Mouse (Mus musculus): Measurements from ENCODE around the gene Sympk. TPM values are rescaled to one million over a fixed set of nuclear protein-coding genes. Genes with fewer than 3 reads are reported as not detected.

Sympk gene
- total and polyA plus RNA-seq, 2 experiments, result 21.5 to 46.9 TPM

GRCm38 (mm10) chr7:19049252-19049651, 25.1 kb downstream of the Sympk start:
- H3K79me2 ChIP-seq (ENCODE audit: control insufficient read depth, insufficient read depth, low read length), result no peaks in the 10 kb centered on the region
- TF ChIP-seq CTCF (IDR thresholded peaks at IDR 0.05; ENCODE audit: low read depth, low read length) (no peak), POLR2A (IDR thresholded peaks at IDR 0.05; ENCODE audit: extremely low read depth, insufficient read depth, low read length) (no peak)
- H3K4me3 ChIP-seq (ENCODE audit: insufficient read depth, low read depth, low read length), result no peak overlapping the region
- no peaks in the 10 kb centered on the region for H3K4me1 ChIP-seq (ENCODE audit: control insufficient read depth, insufficient read depth, low read length)
- no peaks in the 10 kb centered on the region for H3K27me3 ChIP-seq (ENCODE audit: control insufficient read depth, insufficient read depth, low read length)
- no peak overlapping the region for H3K27ac ChIP-seq (replicated peaks; ENCODE audit: insufficient read depth, low read depth, low read length)
- no peak overlapping the region for H3K9ac ChIP-seq (ENCODE audit: low read depth, low read length)
- DNase-seq (ENCODE audit: extremely low read depth, low read depth, low spot score), result no peak
- WGBS, result 94% methylated on average over 5 of the region's 5 CpGs
- H3K36me3 ChIP-seq (ENCODE audit: control insufficient read depth, insufficient read depth, low read length), result peaks cover 14% of the 10 kb centered on the region; the same call in 1 of the 2 replicates

DNA sequence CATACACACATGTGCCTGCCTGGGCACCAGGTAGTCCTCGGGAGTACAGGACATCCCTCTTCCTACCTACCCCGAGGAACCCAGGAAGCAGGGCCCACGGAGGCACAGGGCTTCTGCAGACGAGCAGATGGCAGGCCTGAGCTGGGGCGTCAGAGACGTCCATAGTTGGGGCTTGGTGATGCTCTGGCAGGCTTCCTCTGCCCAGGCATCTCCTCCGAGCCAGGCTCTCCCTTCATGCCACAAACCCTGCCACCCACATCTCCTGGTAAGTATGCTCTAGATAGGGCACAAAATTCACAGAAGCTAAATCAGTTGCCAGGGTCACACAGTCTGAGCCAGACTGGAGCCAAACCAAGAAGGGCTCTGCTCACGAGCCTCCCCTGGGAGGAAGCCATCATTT, 26.0 kb downstream of the Sympk start:
- peaks cover 14% of the 10 kb centered on the region; the same call in 1 of the 2 replicates for H3K36me3 ChIP-seq (ENCODE audit: control insufficient read depth, insufficient read depth, low read length)
- no peak for DNase-seq (ENCODE audit: extremely low read depth, low read depth, low spot score)

DNA sequence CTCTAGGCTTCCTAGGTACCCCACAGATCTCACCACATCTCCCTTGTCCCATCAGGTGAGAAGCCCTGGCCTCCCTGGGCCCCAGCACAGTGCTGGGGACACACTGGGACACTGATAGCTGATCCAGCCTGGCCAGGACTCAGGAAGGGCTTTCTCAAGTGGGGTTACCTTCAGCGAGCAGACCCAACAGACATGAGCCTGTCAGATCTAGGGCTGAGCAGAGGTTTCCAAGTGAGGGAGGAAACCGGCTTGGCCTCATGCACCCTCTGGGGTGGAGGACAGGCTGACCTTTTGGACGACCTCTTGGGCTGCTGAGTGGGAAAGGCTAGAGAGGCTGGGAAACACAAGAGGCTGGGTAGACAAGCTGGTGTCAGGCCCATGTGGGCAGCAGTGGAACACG, 27.0 kb downstream of the Sympk start:
- H3K4me3 ChIP-seq (ENCODE audit: insufficient read depth, low read depth, low read length), result no peak overlapping the region
- H3K79me2 ChIP-seq (ENCODE audit: control insufficient read depth, insufficient read depth, low read length), result no peaks in the 10 kb centered on the region
- H3K9ac ChIP-seq (ENCODE audit: low read depth, low read length), result no peak overlapping the region
- H3K36me3 ChIP-seq (ENCODE audit: control insufficient read depth, insufficient read depth, low read length), result peaks cover 14% of the 10 kb centered on the region; the same call in 1 of the 2 replicates
- H3K27me3 ChIP-seq (ENCODE audit: control insufficient read depth, insufficient read depth, low read length), result no peaks in the 10 kb centered on the region
- TF ChIP-seq CTCF (IDR thresholded peaks at IDR 0.05; ENCODE audit: low read depth, low read length) (no peak), POLR2A (IDR thresholded peaks at IDR 0.05; ENCODE audit: extremely low read depth, insufficient read depth, low read length) (no peak)
- 60% methylated on average over 4 of the region's 4 CpGs for WGBS
- H3K4me1 ChIP-seq (ENCODE audit: control insufficient read depth, insufficient read depth, low read length), result no peaks in the 10 kb centered on the region
- no peak for DNase-seq (ENCODE audit: extremely low read depth, low read depth, low spot score)
- no peak overlapping the region for H3K27ac ChIP-seq (replicated peaks; ENCODE audit: insufficient read depth, low read depth, low read length)

More for the DNA sequence above, 26.0 kb downstream of the Sympk start:
- 83% methylated on average over 8 of the region's 8 CpGs for WGBS
- H3K4me1 ChIP-seq (ENCODE audit: control insufficient read depth, insufficient read depth, low read length), result no peaks in the 10 kb centered on the region
- no peak overlapping the region for H3K9ac ChIP-seq (ENCODE audit: low read depth, low read length)
- H3K4me3 ChIP-seq (ENCODE audit: insufficient read depth, low read depth, low read length), result no peak overlapping the region
- no peaks in the 10 kb centered on the region for H3K27me3 ChIP-seq (ENCODE audit: control insufficient read depth, insufficient read depth, low read length)
- H3K27ac ChIP-seq (replicated peaks; ENCODE audit: insufficient read depth, low read depth, low read length), result no peak overlapping the region
- H3K79me2 ChIP-seq (ENCODE audit: control insufficient read depth, insufficient read depth, low read length), result no peaks in the 10 kb centered on the region
- no peak for TF ChIP-seq CTCF (IDR thresholded peaks at IDR 0.05; ENCODE audit: low read depth, low read length)
- no peak for TF ChIP-seq POLR2A (IDR thresholded peaks at IDR 0.05; ENCODE audit: extremely low read depth, insufficient read depth, low read length)

DNA sequence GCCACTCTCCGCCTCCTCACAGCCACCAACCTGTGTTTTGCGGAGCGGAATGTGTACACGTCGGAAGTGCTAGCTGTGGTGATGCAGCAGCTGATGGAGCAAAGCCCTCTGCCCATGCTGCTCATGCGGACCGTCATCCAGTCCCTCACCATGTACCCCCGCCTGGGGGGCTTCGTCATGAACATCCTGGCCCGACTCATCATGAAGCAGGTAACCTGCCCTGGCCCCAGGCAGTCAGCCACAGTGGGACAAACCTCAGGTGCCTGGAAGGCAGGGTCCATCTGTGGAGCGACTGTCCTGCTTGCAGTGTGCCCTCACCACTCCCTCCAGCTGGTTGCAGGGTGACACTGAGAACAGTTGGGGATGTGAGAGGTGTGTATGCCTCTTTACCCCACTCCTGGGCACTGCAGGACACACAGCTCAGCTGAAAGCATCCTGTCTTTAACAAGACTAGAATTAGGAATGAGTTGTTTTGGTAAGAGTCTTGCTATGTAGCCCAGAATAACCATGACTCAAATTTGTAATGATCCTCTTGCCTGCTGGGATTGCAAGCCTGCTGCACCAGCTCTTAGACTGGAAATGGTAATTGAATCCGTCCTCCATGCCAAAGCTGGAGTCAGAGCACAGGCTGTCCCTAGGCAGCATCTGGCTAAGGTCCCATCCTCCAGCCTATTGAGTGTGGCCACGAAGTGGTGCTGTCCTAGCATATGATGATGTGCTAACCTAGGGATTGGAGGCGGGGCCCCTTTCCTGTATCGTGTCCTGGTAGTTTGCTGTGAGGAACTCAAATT, 28.4 kb downstream of the Sympk start:
- H3K36me3 ChIP-seq (ENCODE audit: control insufficient read depth, insufficient read depth, low read length), result peaks cover 14% of the 10 kb centered on the region; the same call in 1 of the 2 replicates
- H3K79me2 ChIP-seq (ENCODE audit: control insufficient read depth, insufficient read depth, low read length), result no peaks in the 10 kb centered on the region
- WGBS, result 93% methylated on average over 15 of the region's 15 CpGs
- no peak overlapping the region for H3K4me3 ChIP-seq (ENCODE audit: insufficient read depth, low read depth, low read length)
- H3K9ac ChIP-seq (ENCODE audit: low read depth, low read length), result no peak overlapping the region
- H3K4me1 ChIP-seq (ENCODE audit: control insufficient read depth, insufficient read depth, low read length), result no peaks in the 10 kb centered on the region
- no peak for DNase-seq (ENCODE audit: extremely low read depth, low read depth, low spot score)
- H3K27me3 ChIP-seq (ENCODE audit: control insufficient read depth, insufficient read depth, low read length), result no peaks in the 10 kb centered on the region
- H3K27ac ChIP-seq (replicated peaks; ENCODE audit: insufficient read depth, low read depth, low read length), result no peak overlapping the region
- no peak for TF ChIP-seq POLR2A (IDR thresholded peaks at IDR 0.05; ENCODE audit: extremely low read depth, insufficient read depth, low read length)

- H3K36me3 ChIP-seq (ENCODE audit: control insufficient read depth, insufficient read depth, low read length), result peaks cover 10% of the 10 kb centered on the region; the same call in 1 of the 2 replicates
- no peaks in the 10 kb centered on the region for H3K4me1 ChIP-seq (ENCODE audit: control insufficient read depth, insufficient read depth, low read length)
- TF ChIP-seq CTCF (IDR thresholded peaks at IDR 0.05; ENCODE audit: low read depth, low read length), result no peak
- no peak for TF ChIP-seq POLR2A (IDR thresholded peaks at IDR 0.05; ENCODE audit: extremely low read depth, insufficient read depth, low read length)
- no peak overlapping the region for H3K27ac ChIP-seq (replicated peaks; ENCODE audit: insufficient read depth, low read depth, low read length)
- no peak overlapping the region for H3K4me3 ChIP-seq (ENCODE audit: insufficient read depth, low read depth, low read length)
- DNase-seq (ENCODE audit: extremely low read depth, low read depth, low spot score), result no peak
- no peak overlapping the region for H3K9ac ChIP-seq (ENCODE audit: low read depth, low read length)
- WGBS, result 90% methylated on average over 7 of the region's 7 CpGs
- H3K79me2 ChIP-seq (ENCODE audit: control insufficient read depth, insufficient read depth, low read length), result no peaks in the 10 kb centered on the region
- no peaks in the 10 kb centered on the region for H3K27me3 ChIP-seq (ENCODE audit: control insufficient read depth, insufficient read depth, low read length)
Observed at GRCm38 (mm10) chr7:19053136-19053532, 29.0 kb downstream of the Sympk start.
